Mouse (Mus musculus) v-Abl transformed pro-B cells (cell line): ENCODE results near the gene Isx.

Experiments used
- in situ Hi-C, 2 experiments: fragments of 400-800 bp; cut with MboI; formaldehyde crosslinking; loops; one replicate each; pipeline ENCODE4 v1.15.1; 2025; ENCODE audit not compliant: unreplicated experiment in 2 of 2

Gene Isx

DNA sequence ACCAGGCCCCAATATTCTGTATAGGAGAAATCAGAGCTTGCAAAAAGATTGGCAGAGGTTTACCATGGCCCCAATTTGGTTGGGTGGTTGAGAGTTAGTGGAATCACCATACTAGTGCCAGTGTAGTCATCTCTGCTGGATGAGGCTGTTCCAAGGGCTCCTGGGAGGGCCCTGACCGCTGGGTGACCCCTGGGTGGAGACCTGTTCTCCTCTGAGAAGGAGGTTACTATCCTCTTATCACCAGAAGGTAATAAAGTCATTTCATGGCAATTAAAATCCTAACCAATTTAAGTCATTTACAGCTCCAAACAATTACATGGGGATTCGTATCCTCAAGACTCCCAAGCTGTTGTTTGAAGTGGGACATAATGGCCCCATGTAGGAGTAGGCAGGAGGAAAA is 24.3 kb downstream of the Isx start:
- in situ Hi-C loops = no loop called here

DNA sequence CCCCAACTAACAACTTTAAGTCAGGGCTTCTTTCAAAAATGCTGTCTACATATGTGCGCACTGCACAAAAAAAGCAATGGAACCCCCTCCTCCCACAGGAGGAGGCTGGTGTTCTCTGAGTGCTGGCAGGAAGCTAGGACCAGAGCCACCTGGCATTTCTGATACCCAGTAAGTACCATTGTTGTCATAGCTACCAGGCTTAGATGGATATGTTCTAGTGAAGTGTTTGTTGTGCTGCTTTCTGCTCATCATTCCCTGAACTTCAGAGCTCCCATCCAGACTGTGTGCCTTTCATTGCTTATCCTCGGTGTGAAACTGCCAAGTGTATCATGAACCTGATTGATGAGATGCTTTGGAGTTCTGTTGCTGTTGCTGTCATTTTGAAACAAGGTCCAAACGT is 26.8 kb downstream of the Isx start:
- in situ Hi-C loops = no loop called here

DNA sequence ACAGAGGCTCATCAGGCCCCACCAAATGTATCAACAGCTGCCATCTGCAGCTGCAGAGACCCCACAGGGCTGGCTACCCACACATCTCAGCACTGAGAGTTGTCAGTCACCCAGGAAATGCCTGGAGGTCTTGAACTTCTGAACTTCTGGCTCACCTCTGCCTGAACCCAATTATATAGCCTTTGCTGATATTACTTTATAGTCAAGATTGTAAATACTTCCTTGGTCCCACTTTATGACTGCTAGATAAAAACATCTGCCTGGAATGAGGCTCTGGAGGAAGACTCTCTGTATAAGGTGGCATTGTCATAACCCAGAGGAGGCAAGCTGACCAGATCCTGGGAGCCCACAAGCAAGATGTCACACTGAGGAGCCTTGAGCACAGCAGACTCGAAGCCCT is 28.8 kb downstream of the Isx start:
- in situ Hi-C loops = no loop called here

DNA sequence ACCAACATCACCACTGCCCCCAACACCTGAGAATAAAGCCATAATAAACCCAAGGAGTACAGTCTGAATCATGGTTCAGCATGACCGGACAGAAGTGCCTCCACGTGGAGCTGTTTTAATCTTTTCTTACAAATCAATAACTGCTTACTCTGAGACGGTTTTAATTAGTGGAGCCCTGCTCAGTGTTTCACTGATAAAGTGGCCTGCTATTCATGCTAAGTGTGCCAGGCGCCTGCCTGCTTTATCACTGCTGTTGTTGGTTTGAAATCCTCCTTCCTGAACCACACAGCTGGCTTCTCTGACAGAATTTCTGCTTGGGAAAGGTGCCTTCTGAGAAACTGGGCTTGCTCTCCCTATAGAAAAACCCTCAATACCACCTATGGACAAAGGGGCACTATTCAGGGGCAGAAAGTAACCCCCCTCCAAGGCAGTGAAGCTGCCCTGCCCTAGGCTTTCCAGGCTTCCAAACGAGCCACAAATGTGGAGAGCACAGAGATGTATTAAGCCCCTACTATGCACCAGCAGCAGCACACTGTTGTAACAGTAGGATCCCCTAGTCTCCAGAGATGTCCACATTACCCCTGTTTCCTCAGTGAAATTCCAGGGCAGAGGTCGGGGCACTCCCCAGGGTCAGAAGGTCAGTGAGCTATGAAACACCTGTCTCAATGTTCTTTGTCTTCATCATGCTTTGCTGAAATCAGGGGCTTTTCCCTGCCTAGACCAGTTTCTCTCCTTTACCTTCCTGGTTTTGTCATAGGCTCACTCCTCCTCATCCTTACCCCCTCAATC is 30.3 kb downstream of the Isx start:
- in situ Hi-C loops = no loop called here

DNA sequence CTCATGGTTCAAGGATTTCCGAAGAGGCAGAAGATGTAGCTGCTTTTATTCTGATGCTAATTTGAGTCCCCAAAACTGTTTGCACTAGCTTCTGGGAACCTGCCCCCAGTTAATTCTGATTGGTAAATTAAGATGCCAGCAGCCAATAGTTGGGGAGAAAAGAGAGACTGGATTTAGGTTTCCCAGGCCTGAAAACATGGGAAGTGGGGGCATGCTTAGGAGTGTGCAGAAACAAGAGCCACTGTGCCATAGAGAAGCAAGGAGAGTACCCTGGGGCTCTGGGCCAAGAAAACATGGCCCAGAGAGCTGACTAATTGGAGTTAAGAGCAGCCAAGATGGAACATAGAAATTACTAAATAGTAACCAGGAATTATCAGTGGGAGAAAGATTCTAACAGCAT is 33.4 kb downstream of the Isx start:
- in situ Hi-C loops = no loop called here

DNA sequence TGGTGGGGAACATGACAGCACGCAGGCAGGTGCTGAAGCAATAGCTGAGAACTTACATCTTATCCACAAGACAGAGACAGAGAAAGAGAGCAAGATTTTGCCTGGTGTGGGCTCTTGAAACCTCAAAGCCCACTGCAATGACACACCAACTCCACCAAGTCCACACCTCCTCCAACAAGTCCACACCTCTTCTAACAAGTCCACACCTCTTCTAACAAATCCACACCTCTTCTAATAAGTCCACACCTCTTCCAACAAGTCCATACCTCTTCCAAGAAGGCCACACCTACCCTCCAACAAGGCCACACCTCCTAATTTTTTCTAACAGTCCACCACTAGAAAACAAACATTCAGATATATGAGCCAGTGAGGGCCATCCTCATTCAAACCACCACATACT is 37.7 kb downstream of the Isx start:
- in situ Hi-C loops = no loop called here

DNA sequence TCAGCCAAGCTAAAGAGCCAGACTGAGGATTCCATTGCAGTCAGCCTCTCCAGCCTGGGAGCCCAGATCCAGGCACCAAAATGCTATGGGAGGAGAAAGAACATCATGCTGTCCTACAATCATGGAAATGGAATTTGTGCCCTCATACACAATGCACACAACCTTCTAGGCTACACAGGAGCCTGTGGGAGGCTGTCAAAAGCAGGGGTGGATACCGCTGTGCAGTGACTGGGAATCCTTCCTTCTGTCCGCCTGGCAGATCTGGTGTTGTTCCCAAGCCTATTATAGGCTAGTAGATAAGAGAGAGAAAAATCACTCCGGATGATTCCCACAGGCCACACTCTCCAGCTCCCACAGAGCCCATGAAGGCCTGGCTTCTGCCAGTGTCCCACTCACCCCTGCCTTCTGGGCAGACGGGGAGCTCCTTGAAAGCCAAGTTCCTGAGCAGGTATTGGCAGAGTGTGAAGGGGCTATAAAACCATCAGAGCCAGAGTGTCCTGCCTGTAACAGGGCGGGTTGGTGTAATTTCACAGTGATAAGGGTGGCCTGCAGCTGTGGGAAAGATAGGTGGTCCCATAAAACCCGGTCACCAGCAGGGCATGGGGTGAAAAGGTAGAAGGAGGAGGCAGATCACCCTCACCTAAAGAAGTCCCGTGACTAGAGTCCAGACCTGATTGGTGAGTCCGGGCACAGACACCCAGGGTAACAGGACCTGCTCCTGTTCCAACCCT is 47.9 kb downstream of the Isx start:
- in situ Hi-C loops = no loop called here

DNA sequence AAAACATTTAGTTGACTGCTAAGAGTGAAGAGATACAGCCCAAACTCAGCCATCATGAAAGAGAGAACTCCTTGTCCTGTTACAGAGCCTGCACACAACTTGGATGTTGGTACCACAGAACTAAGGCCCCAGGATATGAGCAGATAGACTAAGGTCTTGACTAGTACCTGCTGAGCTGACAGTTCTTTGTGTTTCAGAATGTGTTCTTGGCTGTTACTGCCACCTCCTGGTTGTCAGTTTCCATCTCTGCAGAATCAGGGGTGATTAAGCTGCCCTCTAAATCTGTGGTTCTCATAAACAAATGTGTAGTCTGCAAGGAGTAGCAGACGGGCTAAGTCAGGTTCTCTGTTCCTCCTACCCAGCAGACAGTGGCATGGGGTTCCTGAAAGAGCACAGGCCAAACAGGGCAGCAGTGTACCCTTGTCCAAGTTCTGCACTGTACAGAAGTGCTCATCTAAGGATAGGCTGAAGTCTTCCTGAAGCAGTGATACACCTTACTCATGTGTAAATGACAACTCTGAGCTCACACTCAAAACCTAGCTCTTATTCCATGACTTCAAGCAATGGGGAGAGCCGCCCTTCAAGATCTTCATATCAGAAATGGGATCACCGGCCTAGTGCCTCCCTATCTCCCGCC is 49.0 kb downstream of the Isx start:
- in situ Hi-C loops = no loop called here

DNA sequence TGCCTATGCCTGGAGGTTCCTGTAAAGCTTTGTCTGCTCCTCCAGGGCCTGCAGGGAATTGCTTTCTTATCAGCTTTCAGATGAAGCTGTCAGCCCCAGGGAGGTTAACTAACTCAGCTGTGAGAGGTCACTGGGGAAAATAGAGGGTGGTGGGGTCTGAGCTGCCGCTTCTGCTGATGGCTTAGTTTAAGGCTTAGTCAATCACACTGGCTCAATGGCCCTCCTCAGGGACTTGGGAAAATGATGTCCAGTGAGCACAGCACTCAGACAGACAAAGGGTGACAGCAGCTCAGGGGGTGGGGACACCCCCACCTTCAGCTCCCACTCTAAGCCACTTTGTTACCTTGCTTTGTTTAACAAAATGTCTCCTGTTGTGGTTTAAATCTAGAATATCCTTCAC is 55.0 kb downstream of the Isx start:
- in situ Hi-C loops = no loop called here

DNA sequence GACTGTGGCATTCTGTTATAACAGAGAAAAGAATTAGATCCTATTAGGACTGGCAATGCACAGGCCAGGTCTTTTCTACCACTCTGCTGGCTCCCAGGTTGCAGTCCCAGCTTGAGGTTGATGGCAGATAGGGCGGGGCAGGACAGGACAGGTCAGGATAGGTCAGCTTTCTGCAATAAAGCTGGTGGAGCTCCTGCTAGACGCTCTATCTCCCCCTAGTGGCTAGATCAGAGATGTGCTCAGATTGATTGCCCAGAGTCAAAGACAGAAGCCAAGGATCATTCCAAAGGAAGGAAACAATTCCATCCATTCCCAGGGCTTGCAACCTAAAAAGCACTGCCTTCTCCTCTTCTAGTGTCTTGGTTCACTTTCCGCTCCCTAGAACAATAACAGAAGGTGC is 57.8 kb downstream of the Isx start:
- in situ Hi-C loops = no loop called here

DNA sequence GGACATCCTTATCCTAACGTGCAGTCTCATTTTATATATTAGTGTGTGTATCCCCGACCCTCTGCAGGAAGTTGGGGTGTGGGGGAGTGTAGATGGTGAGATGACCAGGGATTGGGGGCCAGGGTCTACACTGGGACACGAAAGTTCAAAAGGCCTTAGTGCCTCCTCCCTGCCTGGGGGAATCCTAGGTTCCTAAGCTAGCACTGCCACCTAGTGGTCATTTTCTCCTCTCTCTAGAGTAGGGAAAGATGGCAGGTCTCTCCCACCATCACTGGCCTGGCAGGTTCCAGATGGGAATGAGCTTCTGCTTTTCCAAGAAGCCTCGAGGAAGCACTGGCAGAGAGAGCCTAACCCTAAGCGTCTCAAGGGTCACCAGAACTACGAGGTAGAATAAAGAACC is 62.3 kb downstream of the Isx start:
- in situ Hi-C loops = no loop called here

DNA sequence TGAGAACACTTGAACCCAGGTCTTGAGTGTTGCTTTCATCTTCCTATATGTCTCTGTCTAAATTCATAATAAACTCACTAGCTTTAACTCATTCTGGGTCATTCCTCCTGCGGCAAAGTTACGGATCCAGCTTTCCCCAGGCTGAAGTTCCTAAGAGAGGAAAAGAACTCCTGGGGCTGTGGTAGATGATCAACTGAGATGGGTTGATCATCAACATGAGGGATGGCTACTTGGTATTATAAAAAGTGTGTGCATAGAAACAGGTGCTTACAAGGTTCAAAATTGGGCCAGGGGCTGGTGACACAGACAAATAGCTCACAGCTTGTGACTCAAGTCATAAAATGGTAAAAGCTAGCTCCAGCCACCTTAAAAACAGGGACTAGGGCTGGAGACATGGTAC is 63.7 kb downstream of the Isx start:
- in situ Hi-C loops = no loop called here

DNA sequence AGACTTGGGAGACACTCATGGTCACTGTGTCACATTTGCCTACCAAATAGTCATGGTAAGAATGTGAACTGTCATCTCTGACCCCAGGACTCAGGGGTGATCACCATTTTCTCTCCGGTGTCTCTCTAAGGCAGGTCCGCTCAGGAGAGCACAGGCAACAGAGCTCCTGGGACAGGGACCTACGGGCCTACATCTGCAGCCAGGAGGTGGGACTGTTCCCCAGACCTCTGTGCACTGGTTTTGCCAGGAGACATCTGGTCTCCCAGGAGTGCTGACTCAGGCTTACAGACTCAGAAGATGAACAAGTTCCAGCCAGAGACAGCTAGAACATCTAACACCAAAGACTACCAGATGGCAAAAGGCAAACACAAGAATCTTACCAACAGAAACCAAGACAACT is 69.1 kb downstream of the Isx start:
- in situ Hi-C loops = no loop called here
